ENCODE assay signal across 8 mouse cellular contexts in genomic region chr6:136532535-136533291, GRCm38 (mm10). TPM values are rescaled to one million over a fixed set of nuclear protein-coding genes. Genes with fewer than 3 reads are reported as not detected.
DNase-seq lines count a peak whose midpoint lies in the region; ATAC-seq lines count a peak whose summit lies in the region.

No protein-coding gene starts in this region.

- no peaks in the 10 kb centered on the region for H3K27me3 ChIP-seq in hindbrain, embryonic 16.5 days (replicated peaks; ENCODE audit: control insufficient read depth, insufficient read depth, low read length)

- no peaks in the 10 kb centered on the region for H3K9me3 ChIP-seq in hindbrain, embryonic 16.5 days (ENCODE audit: control insufficient read depth, low read length)

- H3K4me3 ChIP-seq in hindbrain, embryonic 16.5 days (ENCODE audit: low read length), result peak overlapping the region; percentile 15

- 11% methylated on average over 7 of the region's 7 CpGs for WGBS in hindbrain, embryonic 16.5 days

- peak; percentile 57 for DNase-seq in thymus, postnatal 0 days (ENCODE audit: low spot score)
- no peak for DNase-seq in thymus, postnatal 36 days
- DNase-seq in embryo, embryonic 10.5 days (ENCODE audit: low spot score), result peak; percentile 93
- DNase-seq in gastrocnemius, adult 8-10 months (ENCODE audit: low spot score in 2 of 2), result peak; percentile 66 to 71
- DNase-seq in left cerebral cortex, adult 18-20 months (ENCODE audit: low spot score in 2 of 2), result peak; percentile 69 to 72
- peak; percentile 95 for DNase-seq in lung, postnatal 36 days
- peak; percentile 76 to 79 for DNase-seq in right cerebral cortex, adult 2 months (ENCODE audit: low spot score in 2 of 2)

- H3K36me3 ChIP-seq in hindbrain, embryonic 16.5 days (ENCODE audit: control insufficient read depth, insufficient read depth, low read length), result no peaks in the 10 kb centered on the region

- peak overlapping the region; percentile 23; the same call in 1 of the 2 replicates for H3K9ac ChIP-seq in hindbrain, embryonic 16.5 days (ENCODE audit: low read depth, low read length)

- peak overlapping the region; percentile 40 for H3K4me2 ChIP-seq in hindbrain, embryonic 16.5 days (ENCODE audit: low read length)

- ATAC-seq in hindbrain, embryonic 16.5 days, result peak; percentile 93

- peaks cover 6% of the 10 kb centered on the region for H3K4me1 ChIP-seq in hindbrain, embryonic 16.5 days (ENCODE audit: control insufficient read depth, insufficient read depth, low read depth, low read length)

- peak overlapping the region; percentile 85 for H3K27ac ChIP-seq in hindbrain, embryonic 16.5 days (ENCODE audit: low read depth, low read length)

RNA-seq across cellular contexts. Expression of gene Atf7ip, which starts 26.7 kb away (rescaled TPM):
- 26.5 and 28.5 TPM in 2 replicates for polyA plus RNA-seq in thymus, postnatal 0 days (2015; fragmentation: Nextera tagmentation; extraction: Ambion mirVana)
- total RNA-seq in gastrocnemius, adult 8-10 months (2022), result 10 to 100 TPM; 35.7 to 46.2 (median 42.5) TPM
- polyA plus RNA-seq in hindbrain, embryonic 16.5 days (2015; fragmentation: Nextera tagmentation; extraction: Ambion mirVana), result 30.4 and 33.9 TPM in 2 replicates
- 100 to 1,000 TPM in 1 of 2 experiments, 10 to 100 TPM in 1; 94.9 to 124 TPM for total RNA-seq in left cerebral cortex, adult 18-20 months (2021)

Comparison
In these comparisons a context has a peak if more than half of its experiments do, and no peak if none do; other contexts are left out.
1. DNase-seq: peak in thymus, postnatal 0 days (single experiment), embryo, embryonic 10.5 days (single experiment), gastrocnemius, adult 8-10 months (2 of 2), left cerebral cortex, adult 18-20 months (2 of 2), lung, postnatal 36 days (single experiment) and right cerebral cortex, adult 2 months (2 of 2); none in thymus, postnatal 36 days (0 of 2).